Mouse (Mus musculus) mouse trophoblast stem cell (cell line): ENCODE data around the gene Tsc22d2.

Experiments used
- in situ Hi-C, 2 experiments: fragments of 300-500 bp; cut with MseI, MboI; formaldehyde crosslinking; loops; 2 replicates in 1 of 2; 3 replicates in 1 of 2; pipeline ENCODE4 v1.15.1; 2025

Gene Tsc22d2

DNA sequence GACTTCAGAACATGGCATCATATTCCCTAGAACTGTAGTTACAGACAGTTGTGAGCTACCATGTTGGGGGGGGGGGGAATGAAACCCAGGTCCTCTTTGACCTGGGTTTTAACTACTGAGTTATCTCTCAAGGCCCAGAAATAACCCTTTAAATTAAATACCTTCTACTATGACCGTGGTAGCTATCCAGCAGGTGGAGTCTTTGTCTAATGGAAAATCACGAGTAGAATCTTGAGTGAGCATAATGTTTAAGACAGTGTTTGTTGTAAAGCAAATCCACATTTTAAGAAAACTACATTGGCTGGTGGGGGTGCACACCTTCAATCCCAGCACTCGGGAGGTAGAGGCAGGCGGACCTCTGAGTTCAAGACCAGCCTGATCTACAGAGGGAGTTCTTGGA lies 99.0 kb downstream of the Tsc22d2 start:
- in situ Hi-C loops, result no loop called here

DNA sequence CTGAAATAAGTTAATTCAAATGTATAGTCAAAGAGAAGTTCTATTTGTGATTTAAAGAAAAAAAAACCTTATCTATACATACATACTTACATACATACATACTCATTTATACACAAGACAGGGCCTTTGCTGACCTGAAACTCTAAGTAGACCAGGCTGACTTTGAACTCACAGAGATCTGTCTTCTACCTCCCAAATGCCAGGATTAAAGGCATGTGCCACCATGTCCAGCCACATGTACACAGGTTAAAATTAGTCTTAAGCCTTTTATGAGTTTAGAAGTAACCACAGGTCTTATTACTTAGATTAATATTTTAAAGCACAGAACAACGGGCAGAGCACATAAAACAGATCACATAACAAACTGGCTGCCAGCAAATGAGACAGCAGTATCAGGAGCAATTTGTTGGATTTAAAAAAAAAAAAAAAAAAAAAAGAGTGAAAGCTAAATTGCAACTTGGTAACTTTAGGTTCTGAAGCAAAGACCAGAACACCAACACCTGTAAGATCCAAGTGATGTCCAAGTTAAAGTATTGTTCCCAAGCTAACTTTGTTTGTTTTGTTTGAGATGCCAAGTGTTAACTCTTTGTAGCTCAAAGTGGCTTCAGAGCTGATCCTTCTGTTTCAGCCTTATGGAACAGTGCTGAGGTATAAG lies 101.6 kb downstream of the Tsc22d2 start:
- in situ Hi-C loops, result no loop called here
